Mouse (Mus musculus) heart, embryonic 13.5 days (tissue): Measurements from ENCODE around the gene Rbck1. TPM values are rescaled to one million over a fixed set of nuclear protein-coding genes. Genes with fewer than 3 reads are reported as not detected.
A peak's percentile ranks its signal among the peaks of the same experiment; 100 is the strongest.
"Not testable (repeated sequence)": the region's sequence is repeated elsewhere in the genome, so short reads cannot be mapped to it uniquely, and the experiment has no call there.

Experiments used
- ATAC-seq: fragments of 200-750 bp; cut with Nextera tagmentation; 2 replicates; pipeline ENCODE4 v1.8.0; 2017; ENCODE audit warnings: moderate TSS enrichment; ENCODE audit not compliant: insufficient number of reproducible peaks, low FRiP score, low TSS enrichment; ENCODE audit errors: extremely low read depth
- H3K27ac ChIP-seq: fragments of 300-500 bp; sonication (generic); replicated peaks from 2 replicates; pipeline ENCODE4 v1.5.1; 2015; ENCODE audit warnings: moderate library complexity, mild to moderate bottlenecking, inconsistent platforms
- H3K27me3 ChIP-seq: fragments of 300-500 bp; sonication (generic); replicated peaks from 2 replicates; pipeline ENCODE4 v1.6.1; 2015; ENCODE audit warnings: mild to moderate bottlenecking, inconsistent platforms
- H3K36me3 ChIP-seq: fragments of 300-500 bp; sonication (generic); 2 replicates; pipeline ENCODE4 v1.6.1; 2015; ENCODE audit warnings: mild to moderate bottlenecking, inconsistent platforms
- H3K4me1 ChIP-seq: fragments of 300-500 bp; sonication (generic); 2 replicates; pipeline ENCODE4 v1.6.1; 2015; ENCODE audit warnings: inconsistent platforms
- H3K4me2 ChIP-seq: fragments of 300-500 bp; sonication (generic); 2 replicates; pipeline ENCODE4 v1.6.1; 2015; ENCODE audit warnings: inconsistent platforms, mild to moderate bottlenecking, moderate library complexity
- H3K4me3 ChIP-seq: fragments of 300-500 bp; sonication (generic); 2 replicates; pipeline ENCODE4 v1.5.1; 2015; ENCODE audit warnings: moderate library complexity, mild to moderate bottlenecking, inconsistent platforms
- H3K9ac ChIP-seq: fragments of 300-500 bp; sonication (generic); 2 replicates; pipeline ENCODE4 v1.6.1; 2015; ENCODE audit warnings: inconsistent platforms, mild to moderate bottlenecking, moderate library complexity
- H3K9me3 ChIP-seq: fragments of 300-500 bp; sonication (generic); 2 replicates; pipeline ENCODE4 v1.6.1; 2016; ENCODE audit warnings: inconsistent platforms
- WGBS: fragments of 180-500 bp; shearing (Covaris S2); methylation state at CpG from one replicate; pipeline ENCODE4 v1.1.7; 2015; ENCODE audit warnings: mixed read lengths; 5-methylcytosine and 5-hydroxymethylcytosine counted together
- polyA plus RNA-seq: library from polyadenylated mRNA; unstranded; fragments of >200 nt; fragmentation: Nextera tagmentation; extraction: Ambion mirVana; gene quantifications from 2 replicates; pipeline ENCODE4 v1.2.1, GENCODE M21; 2015

Gene Rbck1
- polyA plus RNA-seq, 1 experiment from 2014 or later: 60.7 TPM

DNA sequence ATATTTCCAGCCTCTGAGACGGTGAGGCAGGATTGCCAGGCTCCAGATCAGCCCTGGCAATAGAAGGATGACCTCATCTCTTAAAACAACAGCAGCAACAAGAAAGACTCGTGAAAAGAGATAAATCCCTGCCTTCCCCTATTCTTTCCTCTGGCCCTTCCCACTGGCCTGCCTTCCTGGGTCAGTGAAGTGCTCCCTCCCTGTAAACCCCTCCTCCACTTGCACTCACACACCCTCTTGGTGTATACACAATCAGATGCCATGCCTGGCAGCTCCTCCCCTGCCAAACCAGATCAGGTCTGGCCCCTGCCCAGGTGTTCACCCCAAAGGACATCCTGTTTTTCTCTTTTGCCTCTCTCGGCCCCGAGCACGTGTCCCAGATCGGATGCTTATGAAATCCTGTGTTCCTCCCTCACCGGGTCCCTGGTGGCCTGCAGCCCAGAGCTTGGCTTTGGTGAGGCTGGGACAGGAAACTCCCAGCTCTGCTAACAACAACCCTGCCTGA lies 27.9 kb upstream of the Rbck1 start:
- WGBS: 39% methylated on average over 7 of the region's 7 CpGs
- no peaks in the 10 kb centered on the region for H3K36me3 ChIP-seq
- H3K4me2 ChIP-seq: no peak overlapping the region
- H3K27me3 ChIP-seq: no peaks in the 10 kb centered on the region
- no peaks in the 10 kb centered on the region for H3K9me3 ChIP-seq
- H3K4me3 ChIP-seq: no peak overlapping the region
- peak overlapping the region; percentile 47; the same call in 1 of the 2 replicates for H3K9ac ChIP-seq
- no peak for ATAC-seq
- peaks cover 31% of the 10 kb centered on the region for H3K4me1 ChIP-seq
- H3K27ac ChIP-seq: peak overlapping the region; percentile 61

DNA sequence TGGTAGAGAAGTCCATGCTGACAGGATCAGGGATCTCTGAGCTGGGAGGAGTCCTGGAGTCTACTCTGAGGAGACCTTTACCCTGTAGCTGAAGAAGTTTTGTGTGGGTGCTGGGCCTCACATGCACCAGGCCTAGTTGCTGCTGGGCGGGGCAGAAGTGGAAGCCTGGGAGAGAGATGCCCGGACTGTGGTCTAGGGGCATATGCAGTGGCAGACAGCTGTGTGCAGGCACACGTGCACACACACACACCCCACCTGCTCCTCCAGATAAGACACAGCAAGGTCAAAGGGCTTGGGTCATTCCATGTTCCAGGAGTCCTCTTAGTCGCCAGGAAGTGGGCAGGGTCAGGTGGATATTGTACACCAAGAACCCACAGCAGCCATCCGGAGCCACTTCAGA lies 27.2 kb upstream of the Rbck1 start:
- 43% methylated on average over 5 of the region's 5 CpGs for WGBS
- peaks cover 31% of the 10 kb centered on the region for H3K4me1 ChIP-seq
- no peak overlapping the region for H3K9ac ChIP-seq
- no peak overlapping the region for H3K4me3 ChIP-seq
- no peaks in the 10 kb centered on the region for H3K9me3 ChIP-seq
- no peak for ATAC-seq
- no peak overlapping the region for H3K4me2 ChIP-seq
- no peaks in the 10 kb centered on the region for H3K36me3 ChIP-seq
- no peak overlapping the region for H3K27ac ChIP-seq
- no peaks in the 10 kb centered on the region for H3K27me3 ChIP-seq

DNA sequence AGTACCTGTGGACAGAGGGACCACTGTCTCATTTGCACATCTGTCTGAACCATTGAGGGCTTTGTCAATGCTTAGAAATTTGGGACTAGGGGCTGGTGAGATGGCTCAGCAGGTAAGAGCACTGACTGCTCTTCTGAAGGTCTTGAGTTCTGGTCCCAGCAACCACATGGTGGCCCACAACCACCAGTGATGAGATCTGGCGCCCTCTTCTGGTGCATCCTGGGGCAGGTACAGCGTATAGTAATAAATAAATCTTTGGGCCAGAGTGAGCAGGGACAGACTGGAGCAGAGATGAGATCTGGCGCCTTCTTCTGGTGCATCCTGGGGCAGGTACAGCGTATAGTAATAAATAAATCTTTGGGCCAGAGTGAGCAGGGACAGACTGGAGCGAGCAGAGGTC lies 26.5 kb upstream of the Rbck1 start:
- H3K4me1 ChIP-seq: peaks cover 30% of the 10 kb centered on the region
- H3K9ac ChIP-seq, H3K9me3 ChIP-seq, H3K27me3 ChIP-seq, H3K4me3 ChIP-seq, H3K4me2 ChIP-seq, H3K27ac ChIP-seq, H3K36me3 ChIP-seq, ATAC-seq: not testable (repeated sequence)
- 81% methylated on average over 5 of the region's 5 CpGs for WGBS

GRCm38 (mm10) chr2:152357254-152357653 lies 24.8 kb upstream of the Rbck1 start:
- Histone ChIP-seq H3K4me3 (no peak overlapping the region), H3K27ac (no peak overlapping the region), H3K27me3 (no peaks in the 10 kb centered on the region), H3K4me2 (no peak overlapping the region), H3K9me3 (no peaks in the 10 kb centered on the region), H3K36me3 (no peaks in the 10 kb centered on the region), H3K9ac (no peak overlapping the region), H3K4me1 (peaks cover 22% of the 10 kb centered on the region)
- ATAC-seq: no peak
- 86% methylated on average over 3 of the region's 3 CpGs for WGBS

- Histone ChIP-seq H3K27ac (peak overlapping the region; percentile 39; the same call in 1 of the 2 replicates), H3K9me3 (no peaks in the 10 kb centered on the region), H3K27me3 (no peaks in the 10 kb centered on the region), H3K4me1 (peaks cover 36% of the 10 kb centered on the region), H3K4me3 (no peak overlapping the region), H3K9ac (peak overlapping the region; percentile 21; the same call in 1 of the 2 replicates), H3K36me3 (no peaks in the 10 kb centered on the region), H3K4me2 (no peak overlapping the region; the same call in 1 of the 2 replicates)
- 0 out of 2 replicates have a peak, but pooled peaks have one; percentile 28 for ATAC-seq
- WGBS: 74% methylated on average over 8 of the region's 8 CpGs
These were observed 17.5 kb upstream of the Rbck1 start for GRCm38 (mm10) chr2:152349842-152350540.

- ATAC-seq: peak; percentile 61
These were observed 16.8 kb upstream of the Rbck1 start for GRCm38 (mm10) chr2:152349205-152349604.

GRCm38 (mm10) chr2:152347722-152348121 lies 15.3 kb upstream of the Rbck1 start:
- no peaks in the 10 kb centered on the region for H3K9me3 ChIP-seq
- no peaks in the 10 kb centered on the region for H3K36me3 ChIP-seq
- peak overlapping the region; percentile 65; the same call in 1 of the 2 replicates for H3K27ac ChIP-seq
- WGBS: 78% methylated on average over 2 of the region's 2 CpGs
- H3K4me1 ChIP-seq: peaks cover 51% of the 10 kb centered on the region
- no peak overlapping the region for H3K4me3 ChIP-seq
- no peaks in the 10 kb centered on the region for H3K27me3 ChIP-seq
- H3K9ac ChIP-seq: no peak overlapping the region
- no peak for ATAC-seq
- H3K4me2 ChIP-seq: no peak overlapping the region

More at GRCm38 (mm10) chr2:152349205-152349604, 16.8 kb upstream of the Rbck1 start:
- no peaks in the 10 kb centered on the region for H3K36me3 ChIP-seq
- H3K9ac ChIP-seq: 0 out of 2 replicates have a peak overlapping the region, but pooled peaks have one; percentile 21
- peaks cover 44% of the 10 kb centered on the region for H3K4me1 ChIP-seq
- H3K9me3 ChIP-seq: no peaks in the 10 kb centered on the region
- H3K4me3 ChIP-seq: no peak overlapping the region
- H3K27ac ChIP-seq: peak overlapping the region; percentile 39
- 77% methylated on average over 6 of the region's 6 CpGs for WGBS
- no peaks in the 10 kb centered on the region for H3K27me3 ChIP-seq
- no peak overlapping the region; the same call in 1 of the 2 replicates for H3K4me2 ChIP-seq

DNA sequence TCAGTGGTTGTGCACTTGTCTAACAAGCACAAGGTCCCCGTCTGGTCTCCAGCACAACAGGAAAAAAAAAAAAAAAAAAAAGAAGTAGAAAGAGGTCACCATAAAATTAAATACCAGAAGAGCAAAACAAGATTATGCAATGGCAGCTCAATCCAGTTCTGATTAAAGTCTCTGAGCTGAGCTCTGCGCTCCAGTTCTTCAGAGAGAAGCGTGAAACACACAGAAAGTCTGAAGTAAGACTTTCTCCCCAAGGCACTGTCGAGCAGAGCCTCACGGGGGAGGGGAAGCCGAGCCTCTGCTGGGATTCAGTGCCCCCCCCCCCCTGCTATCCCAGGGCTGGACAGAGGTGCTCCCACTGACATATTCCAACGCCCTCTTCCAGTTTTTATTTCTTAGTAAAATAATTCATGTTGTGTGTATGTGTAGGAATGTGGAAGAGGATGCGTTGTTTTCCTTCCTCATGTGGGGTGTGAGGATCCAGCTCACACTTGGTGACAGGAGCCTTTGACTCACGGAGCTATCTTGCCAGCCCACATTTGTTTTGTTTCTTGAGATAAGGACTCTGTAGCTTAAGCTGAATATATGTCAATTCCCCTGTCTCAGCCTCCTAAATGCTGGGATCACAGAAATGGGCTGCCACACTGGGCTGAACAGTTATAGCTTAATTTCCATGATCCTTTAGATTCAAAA lies 14.5 kb upstream of the Rbck1 start:
- H3K4me1 ChIP-seq: peaks cover 51% of the 10 kb centered on the region
- no peaks in the 10 kb centered on the region for H3K27me3 ChIP-seq
- 0 out of 2 replicates have a peak overlapping the region, but pooled peaks have one; percentile 6 for H3K9ac ChIP-seq
- no peak for ATAC-seq
- peak overlapping the region; percentile 42; the same call in 1 of the 2 replicates for H3K4me2 ChIP-seq
- H3K9me3 ChIP-seq: no peaks in the 10 kb centered on the region
- 17% methylated on average over 9 of the region's 9 CpGs for WGBS
- no peak overlapping the region for H3K4me3 ChIP-seq
- peak overlapping the region; percentile 65 for H3K27ac ChIP-seq
- H3K36me3 ChIP-seq: no peaks in the 10 kb centered on the region

DNA sequence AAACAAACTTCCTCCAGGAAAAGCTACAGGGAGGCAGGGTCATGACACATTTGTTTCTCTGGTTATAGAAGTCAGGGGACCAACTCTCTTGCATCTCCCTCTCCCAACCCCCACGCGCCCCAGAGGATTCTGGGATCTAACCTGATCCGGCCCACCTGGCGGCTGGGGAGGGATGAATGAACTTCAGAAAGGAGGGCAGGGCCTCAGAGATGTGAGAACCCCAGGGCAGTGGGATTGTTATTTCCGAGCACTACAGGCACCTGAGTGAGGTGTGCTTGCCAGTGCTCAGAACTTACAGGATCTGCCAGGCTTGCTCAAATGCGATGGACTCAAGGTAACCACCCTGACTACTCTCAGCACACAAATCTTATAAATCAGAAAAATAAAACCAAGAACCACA lies 12.9 kb upstream of the Rbck1 start:
- no peaks in the 10 kb centered on the region for H3K27me3 ChIP-seq
- 68% methylated on average over 6 of the region's 6 CpGs for WGBS

GRCm38 (mm10) chr2:152344909-152345308 lies 12.5 kb upstream of the Rbck1 start:
- Histone ChIP-seq H3K9me3 (no peaks in the 10 kb centered on the region), H3K27me3 (no peaks in the 10 kb centered on the region), H3K4me1 (peaks cover 44% of the 10 kb centered on the region), H3K36me3 (no peaks in the 10 kb centered on the region), H3K4me3 (no peak overlapping the region), H3K27ac (0 out of 2 replicates have a peak overlapping the region, but pooled peaks have one; percentile 55), H3K9ac (peak overlapping the region; percentile 77; the same call in 1 of the 2 replicates), H3K4me2 (peak overlapping the region; percentile 81)
- 62% methylated on average over 5 of the region's 5 CpGs for WGBS
- ATAC-seq: no peak

More for the DNA sequence above, 12.9 kb upstream of the Rbck1 start:
- Histone ChIP-seq H3K4me3 (no peak overlapping the region), H3K27ac (no peak overlapping the region), H3K4me2 (0 out of 2 replicates have a peak overlapping the region, but pooled peaks have one; percentile 81), H3K36me3 (no peaks in the 10 kb centered on the region), H3K9ac (no peak overlapping the region), H3K9me3 (no peaks in the 10 kb centered on the region), H3K4me1 (peaks cover 46% of the 10 kb centered on the region)
- no peak for ATAC-seq

DNA sequence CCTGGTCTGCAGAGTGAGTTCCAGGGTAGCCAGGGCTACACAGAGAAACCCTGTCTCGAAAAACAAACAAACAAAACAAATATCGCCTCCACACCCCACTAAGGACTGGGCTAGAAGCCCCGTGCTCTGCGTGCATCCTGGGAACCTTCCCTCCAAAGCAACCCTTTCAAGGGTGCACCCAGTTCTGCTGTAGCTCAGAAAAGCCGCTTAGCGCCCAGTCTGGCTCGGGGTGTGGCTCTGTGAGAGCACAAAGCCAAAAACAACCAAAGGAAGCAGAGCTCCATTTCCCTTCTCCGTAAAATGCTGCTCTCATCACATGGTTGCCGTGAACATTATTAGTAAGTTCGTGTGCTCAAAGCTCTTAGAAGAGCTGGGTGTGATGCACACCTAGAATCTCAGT lies 11.9 kb upstream of the Rbck1 start:
- Histone ChIP-seq H3K9me3 (no peaks in the 10 kb centered on the region), H3K36me3 (no peaks in the 10 kb centered on the region), H3K4me1 (peaks cover 38% of the 10 kb centered on the region), H3K27ac (peak overlapping the region; percentile 55), H3K27me3 (no peaks in the 10 kb centered on the region), H3K9ac (peak overlapping the region; percentile 77), H3K4me3 (peak overlapping the region; percentile 64), H3K4me2 (peak overlapping the region; percentile 81)
- ATAC-seq: 0 out of 2 replicates have a peak, but pooled peaks have one; percentile 19
- 6% methylated on average over 10 of the region's 10 CpGs for WGBS
